Mouse (Mus musculus): ENCODE data around the gene Tcf25.
A peak's percentile ranks its signal among the peaks of the same experiment; 100 is the strongest.

Tcf25 gene

DNA sequence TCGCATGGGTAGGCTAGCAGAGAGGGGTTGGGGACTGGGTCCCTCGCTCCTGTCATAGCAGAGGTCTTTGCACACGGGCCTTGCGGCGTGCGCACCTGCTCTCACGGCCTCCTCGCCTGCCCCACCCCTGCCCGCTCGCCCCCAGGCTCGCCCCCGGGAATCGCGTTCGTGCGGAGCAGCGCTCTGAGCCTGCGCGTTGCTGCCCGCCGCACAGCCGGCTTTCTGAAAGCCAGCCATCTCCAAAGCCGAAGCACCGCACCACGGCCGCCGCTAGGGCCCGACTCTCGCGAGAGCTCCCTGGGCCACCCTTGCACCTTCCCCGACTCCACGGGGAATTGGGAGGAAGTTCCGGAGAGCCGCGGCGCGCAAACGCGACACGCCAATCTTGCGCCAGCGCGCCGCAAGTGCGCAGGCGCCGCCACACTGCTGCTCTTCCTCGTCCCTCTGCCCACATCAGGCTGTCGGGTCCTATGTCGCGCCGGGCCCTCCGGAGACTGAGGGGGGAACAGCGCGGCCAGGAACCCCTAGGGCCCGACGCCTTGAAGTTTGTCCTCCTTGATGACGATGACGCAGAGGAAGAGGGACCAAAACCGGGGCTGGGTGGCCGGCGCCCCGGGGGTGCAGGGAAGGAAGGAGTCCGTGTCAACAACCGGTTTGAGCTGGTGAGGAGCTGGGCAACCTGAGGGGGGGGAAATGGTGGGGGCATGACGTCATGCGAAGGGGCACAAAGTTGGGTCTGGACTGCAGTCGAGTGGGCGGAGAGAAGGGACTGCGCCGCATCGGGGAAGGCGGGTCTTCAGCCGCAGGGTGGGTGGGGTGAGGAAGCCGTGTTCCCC, at the start of gene Tcf25:
Tcf25 (plus strand) TSS at position 351 of the 836 bp plus-strand sequence.
- peak; percentile 95 for DNase-seq (ENCODE audit: low spot score in 2 of 2)

DNA sequence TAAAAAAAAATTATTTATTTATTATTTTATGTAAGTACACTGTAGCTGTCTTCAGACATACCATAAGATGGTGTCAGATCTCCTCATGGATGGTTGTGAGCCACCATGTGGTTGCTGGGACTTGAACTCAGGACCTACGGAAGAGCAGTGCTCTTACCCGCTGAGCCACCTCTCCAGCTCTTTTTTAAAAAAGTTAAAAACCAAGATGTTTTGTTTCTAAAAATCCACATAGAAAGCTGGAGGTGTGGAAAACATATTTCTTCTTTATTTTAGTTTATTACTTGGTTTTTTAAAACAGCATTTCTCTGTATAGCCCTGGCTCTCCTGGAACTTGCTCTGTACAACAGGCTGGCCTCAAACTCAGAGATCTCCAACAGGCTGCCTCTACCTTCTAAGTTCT, 45.0 kb upstream of the Tcf25 start:
- no peak for DNase-seq (ENCODE audit: low spot score in 2 of 2)

DNA sequence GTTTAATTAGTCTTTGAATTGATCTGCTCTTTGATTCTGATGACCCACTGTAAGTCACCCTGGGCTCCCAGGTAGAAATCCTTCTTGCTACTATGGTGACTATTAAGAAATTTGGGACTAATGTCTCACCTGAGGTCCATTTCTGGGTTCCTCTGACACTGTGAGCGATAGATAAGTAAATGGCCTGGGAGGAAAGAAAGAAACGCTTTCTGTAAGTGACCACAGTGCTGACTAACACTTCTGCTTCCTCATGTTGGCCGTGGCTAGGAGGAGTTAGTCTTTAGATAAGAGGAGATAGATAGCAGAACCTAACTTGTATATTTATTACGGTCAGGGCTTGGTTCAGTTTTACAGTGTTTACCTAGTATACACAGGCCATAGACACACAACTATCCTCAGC, 44.2 kb upstream of the Tcf25 start:
- DNase-seq (ENCODE audit: low spot score in 2 of 2) = no peak

DNA sequence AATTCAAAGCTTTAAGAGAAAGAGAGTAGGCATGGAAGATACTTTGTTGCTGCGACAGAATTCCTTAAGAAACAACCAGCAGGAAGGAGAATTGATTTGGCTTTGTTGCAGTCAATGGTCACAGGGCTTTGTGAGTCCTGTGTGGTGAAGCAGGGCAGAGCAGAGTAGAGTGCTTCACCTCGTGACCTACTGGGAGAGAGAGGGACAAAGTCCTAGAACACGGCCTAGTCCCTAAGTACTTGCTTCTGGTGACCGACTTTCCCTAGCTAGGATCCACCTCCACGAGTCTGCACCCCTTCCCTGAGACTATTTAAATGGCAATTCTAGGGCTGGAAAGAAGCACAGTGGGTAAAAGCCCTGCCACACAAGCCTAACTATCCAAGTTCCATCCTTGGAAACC, 43.6 kb upstream of the Tcf25 start:
- DNase-seq (ENCODE audit: low spot score in 2 of 2) = no peak

DNA sequence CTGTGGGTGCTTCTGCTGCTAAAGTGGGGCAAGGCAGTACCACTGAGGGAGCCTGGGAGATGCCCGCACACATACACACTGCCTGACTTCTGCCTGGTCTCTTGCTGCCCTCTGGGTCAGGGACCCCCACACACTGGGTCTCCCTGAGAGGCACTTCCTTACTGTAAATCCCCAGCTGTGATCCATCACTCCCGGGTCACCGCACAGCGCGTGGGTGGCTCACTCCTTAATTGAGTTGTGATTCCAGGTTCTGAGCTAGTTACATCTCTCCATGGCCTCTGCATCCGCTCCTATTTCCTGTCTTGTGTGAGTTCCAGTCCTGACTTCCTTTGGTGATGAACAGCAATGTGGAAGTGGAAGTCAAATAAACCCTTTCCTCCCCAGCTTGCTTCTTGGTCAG, 42.9 kb upstream of the Tcf25 start:
- no peak for DNase-seq (ENCODE audit: low spot score in 2 of 2)

DNA sequence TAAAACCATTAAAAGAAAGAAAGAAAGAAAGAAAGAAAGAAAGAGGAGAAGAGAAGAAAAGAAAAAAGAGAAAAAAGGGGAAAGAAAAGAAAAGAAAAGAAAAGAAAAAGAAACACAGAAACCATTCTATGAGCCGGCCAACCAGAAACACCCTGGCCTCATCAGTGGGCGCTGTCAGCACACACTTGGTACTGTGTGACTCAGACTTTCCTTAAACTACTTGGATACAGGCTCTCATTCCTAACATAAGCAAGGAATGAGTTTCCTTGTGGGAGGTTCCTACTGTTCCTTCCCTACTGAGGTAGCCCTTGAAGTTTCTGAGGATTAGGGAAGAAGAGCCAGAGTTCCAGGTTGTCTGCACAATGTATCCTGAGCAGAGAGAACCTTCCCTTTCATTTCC, 42.3 kb upstream of the Tcf25 start:
- DNase-seq (ENCODE audit: low spot score in 2 of 2) = no peak

DNA sequence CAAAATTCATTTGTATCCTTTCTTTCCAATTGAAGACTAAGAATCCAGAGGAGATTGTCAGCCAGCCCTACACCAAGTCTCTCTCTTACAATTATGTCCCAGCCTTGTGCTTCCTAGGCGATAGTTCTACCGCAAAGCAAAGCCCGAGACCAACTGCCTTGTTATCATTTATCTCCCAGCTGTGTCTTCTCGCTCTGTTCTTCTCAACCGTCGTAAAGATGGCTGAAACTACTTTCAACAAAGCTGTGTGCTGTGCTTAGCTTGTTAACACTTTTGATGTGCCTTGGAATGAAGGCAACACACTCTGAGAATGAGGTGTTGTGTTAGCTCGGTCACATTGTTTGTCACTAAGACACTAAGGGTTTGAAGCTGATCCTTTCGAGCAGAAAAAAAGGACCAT, 41.7 kb upstream of the Tcf25 start:
- no peak for DNase-seq (ENCODE audit: low spot score in 2 of 2)

DNA sequence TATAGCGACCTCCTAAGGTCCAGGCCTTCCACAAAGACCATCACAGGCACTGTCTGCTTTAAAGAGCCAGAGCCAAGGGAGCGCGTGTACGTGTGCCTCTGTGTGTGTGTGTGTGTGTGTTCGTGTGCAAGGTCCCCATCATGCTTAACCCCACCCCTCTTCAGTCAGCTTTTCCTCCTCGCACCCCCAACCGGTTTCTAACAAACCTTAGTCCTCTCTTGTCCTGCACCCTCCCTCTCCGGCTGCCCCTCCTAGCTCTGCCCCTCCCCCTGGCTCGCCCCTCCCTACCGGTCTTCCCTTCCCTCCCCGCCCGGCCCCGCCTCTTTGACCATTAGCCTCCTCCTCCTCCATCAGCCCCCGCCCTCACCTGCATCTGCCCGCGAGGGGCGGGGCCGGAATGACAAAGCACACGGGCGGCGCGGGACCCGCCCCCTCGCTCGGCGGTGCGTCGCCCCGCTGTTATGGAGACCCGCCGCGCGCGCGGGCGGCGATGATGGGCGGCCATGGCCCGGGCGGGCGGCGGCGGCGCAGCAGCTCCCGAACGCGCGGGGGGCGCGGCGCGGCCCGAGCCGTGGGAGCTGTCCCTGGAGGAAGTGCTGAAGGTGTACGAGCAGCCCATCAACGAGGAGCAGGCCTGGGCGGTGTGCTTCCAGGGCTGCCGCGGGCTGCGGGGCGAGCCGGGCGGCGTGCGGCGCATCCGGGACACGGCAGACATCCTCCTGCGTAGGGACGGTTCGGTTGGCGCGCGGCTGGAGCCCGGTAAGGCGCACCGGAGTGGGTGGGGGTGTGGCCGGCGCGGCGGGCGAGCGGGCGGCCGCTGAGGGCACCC, 41.1 kb upstream of the Tcf25 start, which contains the start of gene Spire2:
Spire2 (plus strand) TSS at position 452 of the 829 bp plus-strand sequence.
- peak; percentile 33 to 44 for DNase-seq (ENCODE audit: low spot score in 2 of 2)

DNA sequence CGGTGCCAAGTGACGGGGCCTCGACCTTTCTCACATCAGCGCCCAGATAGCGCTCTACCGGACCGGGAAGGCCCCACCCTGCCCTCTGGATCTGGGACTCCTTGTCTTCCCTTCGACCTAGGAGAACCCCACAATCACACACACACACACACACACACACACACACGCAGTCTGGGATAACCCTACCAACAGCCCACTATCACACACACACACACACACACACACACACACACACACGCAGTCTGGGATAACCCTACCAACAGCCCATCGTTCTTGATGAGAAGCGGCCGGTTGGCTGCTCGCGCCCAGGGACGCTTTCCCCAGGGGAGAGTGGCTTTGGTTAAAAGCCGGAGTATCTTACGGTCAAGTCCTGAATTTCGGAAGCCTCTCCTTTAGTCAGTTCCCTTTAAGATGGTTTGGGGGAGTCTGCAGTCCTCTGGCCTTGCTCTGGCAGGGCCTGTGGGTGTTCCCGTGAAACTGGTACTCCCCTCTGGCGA, 40.4 kb upstream of the Tcf25 start:
- DNase-seq (ENCODE audit: low spot score in 2 of 2) = no peak

DNA sequence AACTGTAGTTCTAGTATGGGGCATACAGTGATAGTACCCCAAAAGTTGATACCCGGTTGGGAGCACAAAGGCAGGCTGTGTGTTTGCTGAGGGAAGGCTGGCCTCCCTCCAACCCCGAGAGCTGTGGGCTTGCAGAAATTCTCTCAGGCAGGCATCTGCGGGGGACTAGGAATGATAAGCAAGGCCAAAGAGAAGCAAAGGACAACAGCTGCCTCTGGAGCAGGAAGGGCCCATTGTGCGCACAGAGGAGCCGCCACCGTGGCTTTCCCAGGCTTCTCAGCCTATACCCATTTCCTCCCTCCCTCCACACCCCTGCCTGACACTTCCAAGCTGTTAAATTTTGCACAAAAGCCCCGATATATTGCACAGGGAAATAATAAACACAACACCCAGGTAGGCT, 39.7 kb upstream of the Tcf25 start:
- no peak for DNase-seq (ENCODE audit: low spot score in 2 of 2)

DNA sequence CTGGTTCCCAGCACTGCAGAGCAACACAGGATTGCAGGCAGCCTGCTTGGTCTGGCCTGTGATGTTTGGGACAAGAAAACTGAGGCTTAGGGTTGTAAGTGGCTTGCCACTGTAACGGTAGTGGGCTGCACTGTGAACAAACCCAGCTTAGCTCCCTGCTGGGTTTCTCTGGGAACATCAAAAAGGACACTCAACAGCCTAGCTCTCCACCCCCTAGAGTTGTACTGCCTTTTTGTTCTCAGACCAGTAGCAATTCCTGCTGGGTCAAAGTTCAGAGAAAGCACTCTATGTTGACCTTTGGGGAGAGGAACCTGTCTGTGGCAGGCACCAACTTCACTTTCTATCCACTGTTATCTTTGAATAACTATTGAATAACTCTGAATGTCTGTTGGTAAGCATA, 39.1 kb upstream of the Tcf25 start:
- no peak for DNase-seq (ENCODE audit: low spot score in 2 of 2)

DNA sequence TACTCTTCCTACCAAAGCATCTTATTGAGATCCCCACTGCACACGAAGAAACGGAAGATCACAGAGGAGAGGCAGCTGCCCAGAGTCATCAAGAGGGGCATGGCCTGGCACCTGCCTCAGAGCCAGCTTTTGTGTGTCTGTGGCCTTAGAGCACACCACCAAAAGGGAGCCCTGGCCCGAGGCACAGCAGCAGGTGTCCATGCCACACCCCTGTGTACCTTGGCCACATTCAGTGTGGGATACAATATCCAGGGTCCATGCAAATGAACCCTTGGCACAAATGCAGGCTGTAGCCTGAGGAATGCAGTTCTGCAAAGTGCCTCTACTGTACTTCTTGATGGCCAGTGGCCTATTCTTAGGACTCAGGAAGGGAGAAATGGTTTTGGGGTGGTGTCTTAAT, 36.1 kb upstream of the Tcf25 start:
- no peak for DNase-seq (ENCODE audit: low spot score in 2 of 2)

DNA sequence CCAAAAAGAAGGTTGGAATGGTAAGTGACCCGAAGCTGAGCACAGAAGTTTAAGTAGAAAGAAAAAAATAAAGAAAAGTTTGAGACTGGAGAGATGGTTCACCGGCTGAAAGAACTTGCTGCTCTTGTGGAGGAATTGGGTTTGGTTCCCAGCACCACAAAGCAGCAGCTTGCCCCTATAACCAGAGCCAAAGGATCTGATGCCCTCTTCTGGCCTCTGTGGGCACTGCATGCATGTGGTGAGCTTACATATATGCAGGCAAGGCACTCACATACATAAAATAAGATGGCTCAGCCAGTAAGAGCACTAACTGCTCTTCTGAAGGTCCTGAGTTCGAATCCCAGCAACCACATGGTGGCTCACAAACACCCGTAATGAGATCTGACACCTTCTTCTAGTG, 33.5 kb upstream of the Tcf25 start:
- DNase-seq (ENCODE audit: low spot score in 2 of 2) = no peak

DNA sequence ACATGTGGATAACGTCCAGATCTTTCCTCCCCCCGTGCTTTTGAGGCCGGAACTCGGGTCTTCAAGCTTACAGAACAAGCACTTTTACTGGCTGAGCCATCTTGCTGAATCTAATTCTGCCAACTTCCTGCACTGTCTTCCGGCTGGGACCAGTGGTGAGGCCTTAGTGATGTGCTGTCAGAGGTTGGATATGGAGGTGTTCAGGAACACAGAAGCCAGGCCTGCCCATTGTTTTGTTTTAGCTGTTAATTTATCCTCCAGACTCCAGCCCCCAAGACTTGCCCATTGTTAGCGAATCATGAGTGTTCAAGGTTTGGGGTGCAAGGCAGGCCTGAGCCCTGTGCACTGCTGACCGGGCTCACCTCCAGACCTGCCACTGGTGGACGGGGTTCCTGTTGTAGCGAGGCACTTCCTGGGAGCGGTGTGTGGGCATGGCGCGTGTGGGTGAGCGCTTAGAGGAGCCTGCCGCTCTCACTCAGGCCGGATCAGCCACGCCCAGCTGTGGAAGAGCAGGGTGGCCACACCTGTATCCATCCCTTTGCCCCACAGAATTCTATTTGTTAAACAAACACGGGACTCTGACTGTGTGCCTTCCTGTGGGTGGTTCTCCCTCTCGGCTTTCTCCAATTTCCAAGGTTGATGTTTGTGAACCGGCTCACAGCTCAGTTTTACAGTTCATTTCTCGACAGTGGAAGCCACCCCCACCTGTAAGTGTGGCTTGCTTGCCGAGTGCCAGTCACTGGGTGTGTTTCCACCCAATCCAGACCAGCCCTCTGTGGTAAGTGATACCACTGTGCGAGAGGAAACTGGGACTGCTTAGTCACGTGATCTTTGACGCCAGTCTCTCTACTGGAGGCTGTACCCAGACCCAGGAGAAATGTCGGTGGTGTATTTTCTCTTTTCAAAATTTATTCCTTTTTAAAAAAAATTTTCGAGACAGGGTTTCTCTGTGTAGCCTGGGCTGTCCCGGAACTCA, 32.2 kb upstream of the Tcf25 start:
- DNase-seq (ENCODE audit: low spot score in 2 of 2) = no peak

DNA sequence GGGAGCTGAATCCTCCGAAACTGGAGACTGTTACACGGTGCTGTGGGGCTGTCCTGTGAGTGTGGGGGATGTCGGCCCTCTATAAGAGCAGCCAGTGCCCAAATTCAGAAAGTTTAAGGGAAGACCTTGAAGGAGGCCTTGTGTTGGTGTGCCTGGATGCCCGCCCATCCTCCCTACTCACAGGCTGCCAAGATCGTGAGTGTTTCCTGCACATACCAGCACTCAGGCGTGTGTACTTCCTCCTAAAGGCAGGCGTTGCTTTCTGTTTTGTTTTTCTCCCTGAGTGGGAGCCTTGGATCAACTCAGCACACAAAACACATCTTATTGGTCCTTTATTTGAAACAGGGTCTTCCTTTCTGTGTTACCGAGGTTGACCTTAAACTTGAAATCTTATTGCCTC, 31.3 kb upstream of the Tcf25 start:
- DNase-seq (ENCODE audit: low spot score in 2 of 2) = no peak

DNA sequence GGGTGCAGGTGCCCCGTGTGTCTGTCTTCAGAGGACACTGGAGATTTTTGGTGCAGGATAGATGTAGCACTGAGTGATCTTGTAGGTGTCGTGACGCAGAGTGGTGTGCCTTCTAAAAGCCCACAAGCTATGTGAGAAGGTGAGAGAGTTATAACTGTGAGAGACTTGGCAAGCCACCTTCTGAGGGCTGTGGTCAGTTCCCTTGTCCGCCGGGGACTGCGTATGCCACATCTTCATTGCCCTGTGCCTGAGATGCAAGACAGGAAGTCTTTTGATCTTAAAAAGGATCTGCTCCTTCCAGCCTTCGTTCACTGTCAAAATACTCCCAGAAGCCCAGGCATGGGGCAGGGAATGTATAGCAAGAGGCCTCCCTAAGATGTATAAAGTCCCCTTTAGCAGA, 30.6 kb upstream of the Tcf25 start:
- no peak for DNase-seq (ENCODE audit: low spot score in 2 of 2)

DNA sequence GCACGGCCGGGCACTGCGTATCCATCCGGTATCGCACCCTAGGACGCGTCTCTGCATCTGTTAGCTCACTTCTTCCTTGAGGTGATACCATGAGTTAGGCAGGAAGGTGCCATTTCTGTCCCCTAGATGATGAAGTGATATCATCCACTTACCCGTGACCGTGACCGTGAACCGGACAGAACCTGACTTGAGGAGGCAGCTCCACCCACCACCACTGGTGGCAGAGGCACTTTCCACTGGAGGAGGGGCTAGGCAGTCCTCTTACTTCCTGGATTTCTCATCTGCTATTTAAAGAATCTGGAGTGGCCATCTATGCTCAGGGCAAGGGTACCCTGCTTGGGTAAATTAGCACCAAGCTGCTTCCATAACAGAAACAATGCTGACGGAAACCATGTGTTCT, 30.1 kb upstream of the Tcf25 start:
- DNase-seq (ENCODE audit: low spot score in 2 of 2) = no peak

DNA sequence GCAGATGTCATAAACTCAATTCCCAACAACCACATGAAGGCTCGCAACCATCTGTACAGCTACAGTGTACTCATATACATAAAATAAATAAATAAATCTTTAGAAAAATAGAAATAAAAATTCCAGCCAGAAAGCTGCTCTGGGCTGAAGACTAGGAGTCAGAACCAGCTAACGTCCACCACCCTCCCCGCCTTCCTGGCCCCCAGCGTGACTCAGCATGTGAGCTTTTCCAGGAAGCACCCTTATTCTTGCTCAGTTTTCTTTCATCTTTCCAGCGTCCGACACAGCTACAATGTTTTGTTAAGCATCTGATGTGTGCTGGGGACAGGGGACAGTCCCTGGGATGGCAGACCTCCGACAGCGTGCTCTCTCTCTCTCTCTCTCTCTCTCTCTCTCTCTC, 28.4 kb upstream of the Tcf25 start:
- DNase-seq (ENCODE audit: low spot score in 2 of 2) = no peak

DNA sequence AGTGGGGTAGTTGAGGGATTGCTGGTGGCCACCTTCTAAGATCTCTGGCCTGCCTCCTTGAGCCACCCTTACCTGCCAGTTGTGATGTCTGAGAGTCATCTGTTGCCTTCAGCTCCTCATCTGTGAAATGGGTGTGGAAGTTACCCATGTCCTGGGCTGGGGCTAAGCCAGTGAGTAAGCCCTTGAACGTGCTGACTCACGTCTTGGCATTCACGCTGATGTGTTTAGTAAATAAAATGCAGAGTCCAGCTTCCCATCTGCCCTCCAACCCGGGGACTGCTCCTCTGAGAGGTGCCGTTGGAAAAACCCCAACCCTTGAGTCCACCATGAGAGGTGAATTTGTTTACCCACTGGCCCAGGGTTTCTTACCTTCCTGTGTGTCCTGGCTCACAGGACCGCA, 27.7 kb upstream of the Tcf25 start:
- no peak for DNase-seq (ENCODE audit: low spot score in 2 of 2)

DNA sequence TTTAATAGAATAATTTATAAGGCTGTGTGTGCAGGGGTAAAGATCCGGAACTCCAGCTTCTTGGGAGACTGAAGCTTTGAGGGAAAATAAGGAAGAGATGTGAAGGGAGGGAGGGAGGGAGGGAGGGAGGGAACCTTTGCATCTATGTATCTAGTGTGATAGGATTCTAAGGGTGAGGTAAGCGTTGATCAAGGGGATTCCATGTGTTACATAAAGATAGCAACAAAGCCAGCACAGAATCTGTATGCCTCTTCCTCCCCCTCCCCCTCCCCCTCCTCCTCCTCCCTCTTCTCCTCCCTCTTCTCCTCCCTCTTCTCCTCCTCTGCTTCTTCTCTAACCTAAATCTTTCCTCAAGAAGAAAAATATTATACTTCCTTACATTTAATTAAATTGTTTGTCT, 26.3 kb upstream of the Tcf25 start:
- DNase-seq (ENCODE audit: low spot score in 2 of 2) = no peak

DNA sequence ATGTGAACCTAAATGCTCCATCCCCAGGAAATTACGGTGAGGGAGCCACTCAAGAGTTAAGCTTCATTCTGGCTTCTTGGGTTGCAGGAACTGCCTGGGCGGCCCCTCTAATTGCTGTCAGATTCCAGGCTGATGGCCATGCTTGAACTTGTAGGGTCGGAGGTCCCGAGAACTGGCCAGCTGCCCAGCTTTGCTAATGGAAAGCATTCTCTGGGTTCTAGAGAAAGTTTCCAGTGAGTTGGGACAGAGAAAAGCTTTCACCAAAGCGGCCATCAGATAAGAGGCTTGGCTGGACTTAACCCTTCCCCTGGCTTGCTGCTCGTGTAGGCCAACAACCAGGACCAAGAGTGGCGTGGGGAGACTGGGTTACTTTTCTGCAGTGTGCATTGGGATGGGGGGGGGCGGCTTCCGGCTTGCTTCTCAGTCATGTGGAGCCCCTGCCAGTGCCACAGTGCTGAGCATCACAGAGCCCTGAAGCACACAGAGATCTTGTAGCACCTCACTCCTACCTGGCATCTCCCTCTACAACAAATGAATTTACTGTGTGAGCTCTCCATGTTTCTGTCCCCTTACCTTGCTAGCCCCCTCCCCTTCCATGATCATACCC, 25.2 kb upstream of the Tcf25 start:
- DNase-seq (ENCODE audit: low spot score in 2 of 2) = no peak

Measured in frontal cortex, postnatal 14 days (tissue).